Mouse (Mus musculus) intestine, embryonic 16.5 days (tissue): ENCODE measurements around the gene Dcpp2. TPM values are rescaled to one million over a fixed set of nuclear protein-coding genes. Genes with fewer than 3 reads are reported as not detected.
A peak's percentile ranks its signal among the peaks of the same experiment; 100 is the strongest.
"Not testable (repeated sequence)": the region's sequence is repeated elsewhere in the genome, so short reads cannot be mapped to it uniquely, and the experiment has no call there.

Experiments used
- ATAC-seq: fragments of 200-750 bp; cut with Nextera tagmentation; 2 replicates; pipeline ENCODE4 v1.8.0; 2017; ENCODE audit warnings: moderate TSS enrichment, moderate library complexity
- H3K27ac ChIP-seq: fragments of 300-500 bp; sonication (generic); 2 replicates; pipeline ENCODE4 v1.5.1; 2014; ENCODE audit warnings: mild to moderate bottlenecking, low read length
- H3K27me3 ChIP-seq: fragments of 300-500 bp; sonication (generic); replicated peaks from 2 replicates; pipeline ENCODE4 v1.6.1; 2014; ENCODE audit warnings: low read length, control low read depth, mixed read lengths; ENCODE audit not compliant: control insufficient read depth, insufficient read depth
- H3K36me3 ChIP-seq: fragments of 300-500 bp; sonication (generic); 2 replicates; pipeline ENCODE4 v1.6.1; 2014; ENCODE audit warnings: low read length, control low read depth; ENCODE audit not compliant: control insufficient read depth, insufficient read depth
- H3K4me1 ChIP-seq: fragments of 300-500 bp; sonication (generic); 2 replicates; pipeline ENCODE4 v1.6.1; 2014; ENCODE audit warnings: low read length, control low read depth, mixed read lengths; ENCODE audit not compliant: control insufficient read depth, insufficient read depth
- H3K4me2 ChIP-seq: fragments of 300-500 bp; sonication (generic); 2 replicates; pipeline ENCODE4 v1.6.1; 2014; ENCODE audit warnings: low read depth, low read length, control low read depth
- H3K4me3 ChIP-seq: fragments of 300-500 bp; sonication (generic); 2 replicates; pipeline ENCODE4 v1.5.1; 2014; ENCODE audit warnings: mild to moderate bottlenecking, low read length
- H3K9ac ChIP-seq: fragments of 300-500 bp; sonication (generic); 2 replicates; pipeline ENCODE4 v1.6.1; 2014; ENCODE audit warnings: low read depth, low read length
- H3K9me3 ChIP-seq: fragments of 300-500 bp; sonication (generic); 2 replicates; pipeline ENCODE4 v1.6.1; 2016; ENCODE audit warnings: low read length, control low read depth; ENCODE audit not compliant: control insufficient read depth
- WGBS: fragments of 180-500 bp; shearing (Covaris S2); extraction: QIAGEN DNeasy Blood & Tissue Kit; methylation state at CpG from one replicate; pipeline ENCODE4 v1.1.7; 2014; 5-methylcytosine and 5-hydroxymethylcytosine counted together
- polyA plus RNA-seq: library from polyadenylated mRNA; unstranded; fragments of >200 nt; fragmentation: Nextera tagmentation; extraction: Ambion mirVana; gene quantifications from 2 replicates; pipeline ENCODE4 v1.2.1, GENCODE M21; 2015

Dcpp2 gene
- not detected in 2 replicates for polyA plus RNA-seq

DNA sequence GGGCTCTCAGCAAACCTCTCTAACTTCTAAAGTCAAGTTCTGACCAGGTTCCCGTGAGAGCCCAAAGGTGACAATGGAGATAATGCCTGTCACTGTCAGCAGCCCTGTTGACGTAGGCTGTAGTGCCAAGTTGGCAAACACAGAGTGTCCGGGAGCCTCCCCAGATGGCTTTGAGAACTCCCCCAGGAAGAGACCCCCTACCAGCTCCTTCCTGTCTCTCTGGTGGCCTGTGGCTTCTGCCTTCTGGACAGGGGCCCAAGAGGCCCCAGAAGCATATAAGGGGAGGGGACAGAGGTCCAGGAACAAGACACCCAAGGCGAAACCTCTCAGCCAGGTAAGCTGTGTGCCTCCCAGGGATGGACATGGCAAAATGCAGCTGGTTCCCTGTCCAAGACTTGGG is at the start of gene Dcpp2, which contains the start of gene Dcpp1:
TSS of gene Dcpp2 (plus strand) at position 305 of the 400 bp plus-strand sequence.
TSS of gene Dcpp1 (plus strand) at position 301 of the 400 bp plus-strand sequence.
- H3K4me2 ChIP-seq, H3K9me3 ChIP-seq, H3K4me1 ChIP-seq, ATAC-seq, H3K36me3 ChIP-seq, H3K9ac ChIP-seq, H3K27ac ChIP-seq, H3K27me3 ChIP-seq, H3K4me3 ChIP-seq: not testable (repeated sequence)
- 73% methylated on average over 4 of the region's 4 CpGs for WGBS

DNA sequence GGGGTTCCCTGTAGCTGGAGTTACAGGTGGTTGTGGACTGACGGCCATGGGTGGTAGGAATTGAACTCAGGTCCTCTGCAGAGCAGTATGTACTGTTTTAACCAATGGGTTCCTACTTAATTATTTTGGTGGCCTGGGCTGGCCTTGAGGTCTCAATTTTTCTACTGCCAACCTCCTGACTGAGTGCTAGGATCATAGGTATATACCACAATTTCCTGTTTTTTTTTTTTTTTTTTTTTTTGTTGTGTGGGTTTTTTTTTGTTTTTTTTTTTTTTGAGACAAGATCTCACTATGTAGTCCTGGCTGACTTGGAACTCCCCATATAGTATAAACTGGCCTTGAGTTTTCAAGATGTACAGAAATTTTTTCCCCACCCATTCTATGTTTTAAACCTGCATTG is 49.5 kb upstream of the Dcpp2 start:
- H3K27ac ChIP-seq, result no peak overlapping the region
- WGBS, result 91% methylated on average over 1 of the region's 1 CpGs

DNA sequence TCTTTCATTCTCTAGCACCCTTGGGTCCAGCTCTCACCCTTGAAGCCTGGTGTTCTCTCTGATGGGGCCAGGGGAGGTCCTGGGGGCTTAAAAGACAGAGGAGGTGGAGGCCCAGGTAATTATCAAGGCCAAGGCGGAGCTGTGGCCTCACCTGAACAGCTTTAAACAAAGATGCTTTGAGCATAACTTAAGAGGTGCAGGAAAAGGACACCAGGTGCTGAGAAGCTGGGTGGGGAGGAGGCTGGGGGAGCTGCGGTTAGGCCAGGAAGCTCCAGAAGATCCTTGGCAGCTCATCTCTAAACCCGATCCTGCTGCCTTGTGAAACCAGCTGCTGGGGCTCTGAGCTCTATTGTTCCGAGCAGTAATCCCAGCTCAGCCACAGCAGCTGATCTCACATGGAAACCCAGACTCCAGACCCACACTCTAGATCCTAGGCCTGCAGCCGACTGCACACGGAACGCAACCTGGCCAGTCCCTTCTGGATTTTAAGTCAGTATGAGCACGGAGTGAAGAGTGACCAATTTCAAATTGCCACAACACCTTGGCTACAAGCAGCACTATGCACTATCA is 44.6 kb upstream of the Dcpp2 start, which contains the start of gene Prss33:
TSS of gene Prss33 (minus strand) at position 51 of the 570 bp plus-strand sequence.
- H3K27me3 ChIP-seq, result no peaks in the 10 kb centered on the region; the same call in 1 of the 2 replicates
- no peak within 1 kb of the TSS for H3K27ac ChIP-seq
- H3K9ac ChIP-seq, result no peak within 1 kb of the TSS; the same call in 1 of the 2 replicates
- H3K4me3 ChIP-seq, result no peak within 1 kb of the TSS
- no peaks in the 10 kb centered on the region for H3K4me1 ChIP-seq
- 69% methylated on average over 8 of the region's 8 CpGs for WGBS
- no peaks in the 10 kb centered on the region for H3K36me3 ChIP-seq
- H3K4me2 ChIP-seq, result no peak within 1 kb of the TSS
- H3K9me3 ChIP-seq, result no peaks in the 10 kb centered on the region
- ATAC-seq, result no peak

More for the DNA sequence above, 49.5 kb upstream of the Dcpp2 start:
- Histone ChIP-seq H3K4me1 (peaks cover 8% of the 10 kb centered on the region; the same call in 1 of the 2 replicates), H3K4me2 (no peak overlapping the region), H3K36me3 (no peaks in the 10 kb centered on the region), H3K9me3 (no peaks in the 10 kb centered on the region), H3K27me3 (no peaks in the 10 kb centered on the region; the same call in 1 of the 2 replicates), H3K4me3 (no peak overlapping the region), H3K9ac (no peak overlapping the region)
- no peak for ATAC-seq

DNA sequence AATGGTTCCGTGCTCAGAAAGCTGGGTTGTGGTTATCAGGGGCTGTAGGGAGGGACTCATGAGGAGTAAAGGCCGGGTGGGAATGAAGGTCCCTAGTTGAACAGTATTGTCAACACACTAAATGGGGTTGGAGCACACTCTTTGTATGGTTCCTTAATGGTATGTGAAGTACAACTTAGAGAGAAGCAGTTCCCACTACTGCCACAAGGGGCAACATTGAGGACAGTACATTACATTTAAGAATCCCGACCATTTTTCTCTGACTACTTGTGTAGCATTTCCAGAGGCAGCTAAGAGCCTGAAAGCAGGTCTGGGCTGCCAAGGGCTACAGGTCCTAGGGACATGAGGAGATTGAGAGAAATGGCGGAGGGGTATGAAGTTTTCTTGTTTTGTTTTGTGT is 39.5 kb upstream of the Dcpp2 start:
- Histone ChIP-seq H3K4me3 (no peak overlapping the region), H3K27me3 (no peaks in the 10 kb centered on the region), H3K27ac (no peak overlapping the region), H3K9ac (no peak overlapping the region), H3K9me3 (no peaks in the 10 kb centered on the region), H3K4me1 (no peaks in the 10 kb centered on the region; the same call in 1 of the 2 replicates), H3K36me3 (no peaks in the 10 kb centered on the region), H3K4me2 (no peak overlapping the region)
- no peak for ATAC-seq
- 30% methylated on average over 4 of the region's 4 CpGs for WGBS

DNA sequence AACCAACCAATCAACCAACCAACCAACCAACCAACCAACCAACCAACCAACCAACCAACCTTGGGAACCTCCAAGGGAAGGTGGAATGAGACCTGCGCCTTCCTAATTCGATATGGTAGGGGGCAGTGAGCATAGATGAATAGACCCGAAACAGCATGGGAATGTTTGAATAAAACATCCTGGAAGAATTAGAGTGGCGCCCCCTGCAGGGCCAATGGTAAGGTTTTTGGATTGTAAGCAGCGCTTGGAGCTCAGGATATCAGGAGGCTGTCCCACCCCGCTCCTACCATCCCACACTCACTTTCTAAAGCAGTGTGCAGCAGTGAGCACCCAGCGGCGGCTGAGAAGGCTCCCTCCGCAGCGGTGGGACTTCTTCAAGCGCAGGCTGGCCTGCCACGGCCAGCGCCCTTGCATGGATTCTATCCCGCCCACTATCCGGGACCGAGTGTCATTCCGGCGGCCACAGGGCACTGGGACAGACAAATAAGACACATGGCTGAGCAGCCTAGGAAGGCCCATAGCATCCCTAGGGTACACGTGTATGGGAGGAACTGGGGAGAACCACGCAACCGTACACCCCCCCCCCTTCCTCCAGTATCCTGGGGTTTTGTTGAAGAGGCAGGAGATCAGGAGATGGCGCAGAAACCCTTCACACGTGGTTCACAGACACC is 37.4 kb upstream of the Dcpp2 start:
- peak overlapping the region; percentile 49 for H3K4me2 ChIP-seq
- peak; percentile 19; the same call in 1 of the 2 replicates for ATAC-seq
- no peaks in the 10 kb centered on the region; the same call in 1 of the 2 replicates for H3K4me1 ChIP-seq
- WGBS, result 53% methylated on average over 23 of the region's 23 CpGs
- H3K9me3 ChIP-seq, result no peaks in the 10 kb centered on the region
- peak overlapping the region; percentile 26 for H3K4me3 ChIP-seq
- H3K36me3 ChIP-seq, result no peaks in the 10 kb centered on the region
- H3K27ac ChIP-seq, result no peak overlapping the region
- H3K27me3 ChIP-seq, result no peaks in the 10 kb centered on the region
- 0 out of 2 replicates have a peak overlapping the region, but pooled peaks have one; percentile 29 for H3K9ac ChIP-seq

DNA sequence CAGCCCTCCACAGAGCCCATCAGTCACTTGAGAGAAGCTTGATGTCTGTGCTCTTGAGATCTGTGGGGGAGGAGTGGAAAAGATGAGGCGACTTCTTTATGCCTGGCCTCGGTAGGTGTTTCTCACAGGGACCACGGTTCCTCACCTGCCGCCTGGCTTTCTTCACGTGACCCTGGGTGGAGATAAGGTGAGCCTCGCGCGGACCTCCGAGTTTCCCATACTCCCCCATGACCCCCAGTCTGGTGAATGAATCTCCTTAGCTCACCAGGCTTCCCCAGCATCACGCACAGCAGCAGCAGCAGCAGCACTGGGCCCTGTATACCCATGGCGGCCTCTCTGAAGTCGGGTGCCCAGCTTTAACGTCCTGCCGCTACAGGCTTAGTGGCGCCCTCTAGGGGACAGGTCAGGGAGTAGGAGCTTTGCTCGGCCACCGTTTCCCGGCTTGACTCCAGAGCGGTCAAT is 36.8 kb upstream of the Dcpp2 start, which contains the start of the genes Prss32 and Prss41:
TSS of gene Prss32 (plus strand) at position 44 of the 462 bp plus-strand sequence.
TSS of gene Prss41 (minus strand) at position 361 of the 462 bp plus-strand sequence.
- ATAC-seq, result peak; percentile 47
- H3K9me3 ChIP-seq, result no peaks in the 10 kb centered on the region
- no peak within 1 kb of the TSS for H3K27ac ChIP-seq
- H3K4me3 ChIP-seq, result peak within 1 kb of the TSS; percentile 26
- peak within 1 kb of the TSS; percentile 29; the same call in 1 of the 2 replicates for H3K9ac ChIP-seq
- H3K4me2 ChIP-seq, result peak within 1 kb of the TSS; percentile 49
- H3K4me1 ChIP-seq, result no peaks in the 10 kb centered on the region; the same call in 1 of the 2 replicates
- WGBS, result 14% methylated on average over 19 of the region's 19 CpGs
- H3K36me3 ChIP-seq, result no peaks in the 10 kb centered on the region
- no peaks in the 10 kb centered on the region for H3K27me3 ChIP-seq

DNA sequence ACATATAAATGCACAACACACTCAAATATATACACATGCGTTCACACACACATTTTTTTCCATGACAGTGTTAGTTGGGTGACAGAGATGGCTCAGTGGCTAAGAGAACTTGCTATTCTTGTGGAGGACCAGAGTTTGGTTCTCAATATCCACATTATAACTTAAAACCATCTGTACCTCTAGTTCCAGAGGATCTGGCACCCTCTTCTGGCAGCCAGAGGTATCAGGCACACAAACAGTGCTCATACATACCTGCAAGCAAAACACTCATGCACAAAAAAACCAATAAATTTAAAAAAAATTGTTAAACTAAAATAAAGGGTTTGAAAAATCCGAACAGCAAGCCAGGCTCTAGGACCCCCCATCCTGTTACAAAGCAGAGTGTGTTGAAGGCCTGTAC is 30.7 kb upstream of the Dcpp2 start:
- no peak overlapping the region for H3K27ac ChIP-seq

DNA sequence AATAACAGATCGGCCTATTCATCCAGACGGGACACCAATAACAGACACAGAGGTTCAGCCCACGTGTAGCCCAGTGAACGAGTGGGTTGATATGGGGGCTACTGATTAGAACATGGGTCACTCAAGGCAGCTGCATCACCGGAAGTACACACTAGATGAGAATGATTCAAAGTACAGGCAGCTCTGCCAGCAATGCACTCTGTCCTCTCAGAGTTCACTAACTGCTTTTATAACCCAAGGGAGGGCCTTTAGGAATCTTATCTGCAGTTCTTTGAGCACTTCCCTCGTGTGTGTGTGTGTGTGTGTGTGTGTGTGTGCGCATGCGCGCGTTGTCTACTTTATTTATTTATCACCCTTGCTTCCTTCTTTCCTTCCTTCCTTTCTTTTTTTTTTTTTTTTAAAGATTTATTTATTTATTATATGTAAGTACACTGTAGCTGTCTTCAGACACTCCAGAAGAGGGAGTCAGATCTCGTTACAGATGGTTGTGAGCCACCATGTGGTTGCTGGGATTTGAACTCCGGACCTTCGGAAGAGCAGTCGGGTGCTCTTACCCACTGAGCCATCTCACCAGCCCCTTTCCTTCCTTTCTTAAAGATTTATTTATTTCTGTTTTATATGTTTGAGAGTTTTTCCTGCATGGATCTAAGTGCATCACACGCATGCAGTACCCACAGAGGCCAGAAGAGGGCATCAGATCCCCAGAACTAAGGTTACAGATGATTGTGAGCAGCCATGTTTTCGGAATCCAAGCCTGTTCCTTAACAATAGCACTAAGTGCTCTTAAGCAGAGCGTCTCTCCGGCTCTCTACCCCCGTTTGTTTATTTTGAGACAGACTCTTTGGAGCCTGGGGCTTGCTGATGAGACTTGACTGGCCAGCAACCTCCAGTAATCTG is 29.6 kb upstream of the Dcpp2 start:
- Histone ChIP-seq H3K9me3 (no peaks in the 10 kb centered on the region), H3K9ac (0 out of 2 replicates have a peak overlapping the region, but pooled peaks have one; percentile 28), H3K4me1 (0 out of 2 replicates have a peak, but pooled peaks cover 2% of the 10 kb centered on the region), H3K4me3 (no peak overlapping the region), H3K36me3 (no peaks in the 10 kb centered on the region), H3K27me3 (no peaks in the 10 kb centered on the region), H3K4me2 (no peak overlapping the region), H3K27ac (peak overlapping the region; percentile 76)
- 51% methylated on average over 18 of the region's 19 CpGs for WGBS
- peak; percentile 92 for ATAC-seq

More for the DNA sequence above, 30.7 kb upstream of the Dcpp2 start:
- WGBS, result 65% methylated on average over 2 of the region's 2 CpGs
- Histone ChIP-seq H3K27me3 (no peaks in the 10 kb centered on the region), H3K4me2 (no peak overlapping the region), H3K9me3 (no peaks in the 10 kb centered on the region), H3K4me1 (0 out of 2 replicates have a peak, but pooled peaks cover 2% of the 10 kb centered on the region), H3K36me3 (no peaks in the 10 kb centered on the region), H3K4me3 (no peak overlapping the region), H3K9ac (no peak overlapping the region)
- ATAC-seq, result no peak
